Mouse (Mus musculus) spleen, postnatal 10 days (tissue): ENCODE results near the gene Smdt1.
A peak's percentile ranks its signal among the peaks of the same experiment; 100 is the strongest.
"Not testable (repeated sequence)": the region's sequence is repeated elsewhere in the genome, so short reads cannot be mapped to it uniquely, and the experiment has no call there.

Source experiments
- DNase-seq, 2 experiments: peaks; one replicate each; pipeline ENCODE4 v3.0.0; 2021 to 2022; ENCODE audit warnings: low spot score in 2 of 2

The Smdt1 gene

DNA sequence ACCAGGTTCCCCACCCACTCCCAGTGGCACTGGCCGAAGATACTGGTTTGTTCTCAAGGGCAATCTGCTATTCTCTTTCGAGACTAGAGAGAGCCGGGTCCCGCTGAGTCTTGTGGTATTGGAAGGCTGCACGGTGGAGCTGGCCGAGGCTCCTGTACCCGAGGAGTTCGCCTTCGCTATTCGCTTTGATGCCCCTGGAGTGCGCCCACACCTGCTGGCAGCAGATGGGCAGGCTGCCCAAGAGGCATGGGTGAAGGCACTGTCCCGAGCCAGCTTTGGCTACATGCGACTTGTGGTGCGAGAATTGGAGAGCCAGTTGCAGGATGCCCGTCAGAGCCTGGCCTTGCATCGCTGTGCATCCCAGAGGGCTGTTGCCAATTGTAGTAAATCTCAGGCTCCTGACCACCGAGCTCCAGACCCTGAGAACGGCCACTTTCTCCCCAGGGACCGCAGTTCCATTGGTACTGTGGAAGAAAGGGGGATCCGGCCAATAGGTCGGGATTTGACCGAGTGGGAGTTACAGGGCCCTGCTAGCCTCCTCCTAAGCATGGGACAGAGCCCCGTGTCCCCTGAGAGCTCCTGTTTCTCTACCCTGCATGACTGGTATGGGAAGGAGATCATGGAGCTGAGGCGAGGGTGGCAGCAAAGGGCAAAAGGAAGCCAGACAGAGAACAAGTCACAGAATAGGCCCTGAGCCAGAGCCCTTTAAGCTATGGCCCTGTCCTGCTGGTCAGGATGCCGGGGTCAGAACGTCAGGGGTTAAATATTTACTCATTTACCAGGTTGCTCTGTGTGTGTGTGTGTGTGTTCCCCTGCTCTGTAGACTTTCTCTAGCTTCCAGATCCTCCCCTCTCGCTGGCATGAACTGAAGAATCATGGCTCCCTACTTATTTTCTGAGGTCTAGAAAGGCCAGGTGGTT lies 4.9 kb downstream of the Smdt1 start:
- DNase-seq: peak; percentile 25 to 36

DNA sequence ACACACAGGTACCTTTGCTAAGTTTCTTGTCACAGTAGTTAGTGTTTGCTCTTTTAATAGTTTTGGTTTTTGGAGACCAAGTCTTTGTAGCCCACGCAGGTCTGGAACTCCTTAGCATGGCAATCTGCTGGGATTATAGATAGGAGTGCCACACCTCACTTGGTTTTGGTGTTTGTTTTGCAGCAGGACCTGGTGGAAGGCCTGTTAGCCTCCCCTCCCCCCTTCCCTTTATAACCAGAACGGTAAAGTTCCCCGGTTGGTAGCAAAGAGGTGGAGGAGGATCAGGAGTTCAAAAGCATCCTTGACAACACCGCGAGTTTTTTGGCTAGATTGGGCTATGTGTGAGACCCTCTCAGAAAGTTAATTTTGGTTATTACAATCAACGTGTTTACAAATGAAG lies 6.2 kb downstream of the Smdt1 start:
- DNase-seq: no peak

DNA sequence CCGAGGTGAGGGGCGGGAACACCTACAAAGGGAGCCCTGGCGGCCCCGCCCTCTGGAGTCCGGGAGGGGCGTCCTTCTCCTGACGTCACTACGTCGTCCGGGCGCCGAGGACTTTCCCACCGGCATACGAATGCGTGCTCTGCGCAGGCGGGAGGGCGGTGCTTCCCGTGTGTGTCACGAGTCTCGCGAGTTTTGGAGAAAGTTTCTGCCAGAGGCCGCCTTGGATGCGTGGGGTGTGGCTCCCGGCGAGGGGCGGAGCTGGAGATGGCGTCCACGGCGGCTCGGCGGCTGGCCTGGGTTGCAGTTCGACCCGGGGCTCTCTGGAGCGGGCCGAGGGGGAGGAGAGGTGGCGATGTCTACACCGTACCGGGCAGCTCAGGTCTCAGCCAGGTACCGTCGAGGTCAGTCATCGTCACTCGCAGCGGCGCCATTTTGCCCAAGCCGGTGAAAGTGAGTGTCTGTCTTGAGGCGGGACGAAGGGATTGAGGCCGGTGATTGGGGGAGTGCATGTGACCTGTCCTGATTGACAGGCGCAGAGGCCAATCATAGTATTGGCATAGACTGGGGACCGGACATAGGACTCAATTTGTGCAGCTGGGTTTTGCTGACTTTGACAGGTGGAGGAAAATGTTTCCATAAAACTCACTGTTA lies 7.2 kb downstream of the Smdt1 start:
- DNase-seq: peak; percentile 97 to 98

DNA sequence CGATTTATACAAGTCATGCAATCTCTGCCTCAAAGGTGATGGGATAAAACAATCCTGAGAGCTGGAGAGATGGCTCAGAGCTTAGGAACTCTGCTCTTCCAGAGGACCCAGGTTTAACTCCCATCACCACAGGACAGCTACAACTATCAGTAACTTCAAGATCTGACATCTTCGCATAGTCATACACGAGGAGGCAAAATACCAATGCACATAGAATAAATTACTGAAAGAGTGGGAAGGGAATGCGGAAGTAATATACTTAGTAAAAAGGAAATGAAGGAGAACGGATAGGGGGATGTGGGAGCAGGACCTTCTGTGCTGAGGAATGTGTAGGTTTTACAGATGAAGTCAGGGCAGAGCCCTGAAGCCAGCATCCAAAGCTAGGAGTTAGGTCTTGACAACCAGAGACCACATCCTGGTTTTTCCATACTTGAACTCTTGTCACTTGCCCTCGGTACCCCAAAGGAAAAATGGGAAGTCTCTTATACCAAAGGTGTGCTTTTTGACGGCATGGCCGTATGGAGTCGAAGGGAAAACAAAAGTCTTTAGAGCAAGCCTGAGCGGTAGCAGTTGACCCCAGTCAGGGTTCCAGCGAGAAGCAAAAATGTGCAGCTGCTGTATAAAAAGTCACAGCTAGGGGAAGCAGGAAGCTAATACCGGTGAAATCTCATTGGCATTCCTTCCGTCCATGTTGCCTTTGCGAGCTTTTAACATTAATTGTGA lies 8.0 kb downstream of the Smdt1 start:
- DNase-seq: peak in 1 of 2 experiments; percentile 24

DNA sequence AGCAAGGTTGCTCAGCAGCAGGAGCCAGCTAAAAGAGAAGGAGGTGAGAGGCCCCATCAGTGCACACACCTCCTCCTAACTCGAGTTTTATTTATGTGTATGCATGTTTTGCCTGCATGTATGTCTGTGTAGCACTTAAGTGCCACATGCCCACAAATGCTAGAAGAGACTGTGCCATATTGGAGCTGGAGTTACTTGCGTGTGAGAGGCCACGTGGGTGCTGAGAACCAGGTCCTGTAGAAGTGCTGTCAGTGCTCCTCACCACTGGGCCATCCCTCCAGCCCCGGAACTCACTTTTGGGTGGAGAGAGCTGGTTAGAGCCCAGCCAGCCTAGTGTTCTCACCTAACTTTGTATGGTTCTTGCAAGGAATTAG lies 8.5 kb downstream of the Smdt1 start:
- DNase-seq: no peak

DNA sequence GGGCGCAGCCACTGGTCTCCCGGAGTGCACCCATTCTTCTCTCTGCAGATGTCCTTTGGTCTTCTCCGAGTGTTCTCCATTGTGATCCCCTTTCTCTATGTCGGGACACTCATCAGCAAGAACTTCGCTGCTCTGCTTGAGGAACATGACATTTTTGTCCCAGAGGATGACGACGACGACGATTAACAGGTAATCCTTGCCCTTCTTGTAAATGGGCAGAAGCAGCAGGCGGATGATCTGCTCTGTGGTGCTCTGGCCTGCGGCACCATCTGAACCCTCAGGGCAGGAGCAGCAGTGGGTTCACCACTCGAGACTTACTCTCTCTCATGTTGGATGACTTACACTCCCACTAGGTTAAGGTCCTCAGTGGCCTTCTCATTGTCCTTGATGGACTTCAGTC lies 9.1 kb downstream of the Smdt1 start:
- no peak for DNase-seq

DNA sequence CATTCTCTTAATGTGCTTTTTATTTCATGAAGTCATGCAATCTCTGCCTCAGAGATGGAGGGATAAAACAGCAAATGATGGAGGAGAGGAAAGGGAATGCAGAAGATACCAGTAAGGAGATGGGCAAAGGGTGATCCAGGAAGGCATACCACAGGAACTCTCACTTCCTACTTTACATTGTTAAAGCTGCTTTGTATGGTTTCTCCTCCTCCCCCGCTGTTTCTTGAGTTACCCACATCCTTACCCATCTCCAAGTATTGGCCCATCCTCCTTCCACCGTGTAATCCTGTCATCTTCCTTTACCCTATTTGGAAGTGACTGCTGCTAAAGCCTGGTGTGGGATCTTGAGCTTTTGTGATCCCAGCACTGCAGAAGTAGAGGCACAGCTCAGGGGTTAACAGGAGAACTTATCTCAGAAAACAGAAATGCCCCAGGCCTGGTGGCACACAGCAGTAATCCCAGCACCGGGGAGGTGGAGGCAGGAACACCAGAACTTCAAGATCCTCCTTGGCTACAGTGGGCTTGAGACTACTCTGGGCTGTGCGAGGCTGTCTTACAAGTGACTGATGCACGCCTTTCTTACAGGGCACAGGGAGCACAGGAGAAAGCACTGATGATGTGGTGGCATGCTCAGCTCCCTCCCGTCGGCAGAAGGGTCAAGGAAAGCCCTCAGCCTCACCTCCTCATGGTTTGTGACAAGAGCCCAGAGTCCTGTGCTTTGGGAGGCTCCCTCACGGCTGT lies 9.7 kb downstream of the Smdt1 start:
- DNase-seq: no peak

DNA sequence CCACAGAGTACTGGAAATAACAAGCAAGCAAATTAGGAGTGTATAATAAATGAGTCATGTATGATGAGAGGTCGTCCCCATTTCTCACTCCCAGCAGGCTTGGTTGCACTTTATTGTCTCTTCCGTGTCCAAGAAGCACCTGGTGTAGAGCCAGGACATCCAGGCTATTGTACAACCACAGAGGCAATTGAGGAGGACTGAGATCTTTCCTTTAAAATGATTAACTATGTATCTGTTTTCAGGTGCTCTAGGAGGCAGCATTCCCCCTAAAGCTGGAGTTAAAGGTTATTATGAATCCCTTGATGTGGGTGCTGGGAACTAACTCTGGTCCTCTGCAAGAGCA lies 10.2 kb downstream of the Smdt1 start:
- DNase-seq: no peak

DNA sequence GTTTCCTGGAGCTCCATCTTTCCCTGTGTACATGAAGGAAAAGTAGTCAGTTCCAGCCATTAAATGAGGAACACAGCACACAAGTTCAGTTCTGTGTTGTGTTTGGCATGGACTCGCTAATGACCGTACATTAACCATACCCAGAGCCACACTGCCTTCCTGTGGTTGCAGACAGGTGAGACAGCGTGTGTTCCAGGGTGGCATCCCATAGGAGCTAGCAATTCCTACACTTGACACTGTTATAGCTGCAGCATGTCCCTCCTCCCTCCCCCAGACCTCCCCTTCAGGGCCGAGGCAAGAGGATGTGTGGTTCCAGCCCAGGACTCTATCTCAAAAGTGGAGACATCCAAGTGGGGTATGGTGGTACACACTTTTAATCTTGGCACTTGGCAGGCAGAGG lies 11.6 kb downstream of the Smdt1 start:
- DNase-seq: no peak

DNA sequence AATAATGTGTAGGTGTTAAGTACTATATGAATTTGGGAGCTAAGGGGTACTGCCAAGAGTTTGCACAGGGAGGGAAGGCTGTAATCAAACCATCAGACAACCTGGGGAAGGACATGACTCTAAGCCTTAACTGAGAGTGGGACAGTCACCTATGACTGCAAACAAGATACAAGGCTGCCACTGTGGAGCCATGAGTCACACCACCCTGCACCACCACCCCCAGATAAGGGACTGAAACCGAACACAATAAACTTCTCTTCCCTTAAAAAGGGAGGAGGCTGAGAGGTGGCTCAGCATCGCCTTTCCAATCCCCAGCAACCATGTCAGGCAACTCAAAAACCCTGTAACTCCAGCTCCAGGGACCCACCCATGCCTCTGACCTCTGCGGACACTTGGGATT lies 12.7 kb downstream of the Smdt1 start:
- no peak for DNase-seq

DNA sequence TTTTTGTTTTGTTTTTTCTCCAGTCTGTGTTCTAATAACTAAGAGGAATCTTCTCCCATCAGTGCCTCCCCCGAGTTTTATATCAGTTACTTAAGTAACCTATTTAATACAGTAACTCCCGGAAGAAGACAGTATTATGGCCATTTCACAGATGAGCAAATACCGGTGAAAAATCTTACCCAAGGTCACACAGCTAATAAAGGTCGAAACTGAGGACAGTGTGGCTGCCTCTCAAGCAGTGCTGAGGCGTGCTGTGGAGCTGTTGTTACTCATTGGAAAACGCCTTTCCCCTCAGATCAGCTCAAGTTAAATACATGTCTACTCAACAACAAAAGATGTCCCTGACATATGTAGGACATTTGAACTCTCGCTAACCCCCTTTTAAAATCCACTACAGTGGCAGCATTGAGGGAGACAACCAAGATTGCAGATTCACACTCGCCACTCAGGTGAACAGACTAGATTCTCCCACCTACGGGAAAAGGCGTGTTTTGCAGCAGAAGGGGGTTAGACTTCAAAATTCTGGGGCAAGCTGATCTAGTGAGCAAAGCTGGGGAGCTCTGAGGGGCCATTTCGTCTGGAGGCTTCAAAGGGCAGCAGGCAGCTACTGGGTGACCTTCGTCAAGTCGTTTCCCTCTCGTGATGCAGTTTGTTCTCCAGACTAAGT lies 14.5 kb downstream of the Smdt1 start:
- DNase-seq: peak; percentile 38 to 52

DNA sequence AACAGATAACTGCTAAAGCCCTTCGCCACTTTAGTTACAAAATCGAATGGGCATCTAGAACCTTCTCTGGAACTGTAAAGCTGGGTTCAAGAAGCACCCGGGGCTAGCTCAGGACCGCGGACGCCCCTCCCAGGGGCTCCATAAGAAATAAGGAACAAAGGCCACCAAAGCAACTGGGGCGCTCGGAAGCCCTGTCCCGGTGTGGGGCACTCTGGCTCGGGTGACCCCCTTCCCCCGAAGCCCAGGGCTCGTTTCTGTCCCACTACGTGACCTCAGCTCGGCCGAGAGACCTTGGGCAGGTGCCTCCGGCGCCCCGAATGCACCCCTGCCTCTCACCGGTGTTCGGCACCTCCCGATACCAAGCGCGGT lies 15.0 kb downstream of the Smdt1 start:
- no peak for DNase-seq

DNA sequence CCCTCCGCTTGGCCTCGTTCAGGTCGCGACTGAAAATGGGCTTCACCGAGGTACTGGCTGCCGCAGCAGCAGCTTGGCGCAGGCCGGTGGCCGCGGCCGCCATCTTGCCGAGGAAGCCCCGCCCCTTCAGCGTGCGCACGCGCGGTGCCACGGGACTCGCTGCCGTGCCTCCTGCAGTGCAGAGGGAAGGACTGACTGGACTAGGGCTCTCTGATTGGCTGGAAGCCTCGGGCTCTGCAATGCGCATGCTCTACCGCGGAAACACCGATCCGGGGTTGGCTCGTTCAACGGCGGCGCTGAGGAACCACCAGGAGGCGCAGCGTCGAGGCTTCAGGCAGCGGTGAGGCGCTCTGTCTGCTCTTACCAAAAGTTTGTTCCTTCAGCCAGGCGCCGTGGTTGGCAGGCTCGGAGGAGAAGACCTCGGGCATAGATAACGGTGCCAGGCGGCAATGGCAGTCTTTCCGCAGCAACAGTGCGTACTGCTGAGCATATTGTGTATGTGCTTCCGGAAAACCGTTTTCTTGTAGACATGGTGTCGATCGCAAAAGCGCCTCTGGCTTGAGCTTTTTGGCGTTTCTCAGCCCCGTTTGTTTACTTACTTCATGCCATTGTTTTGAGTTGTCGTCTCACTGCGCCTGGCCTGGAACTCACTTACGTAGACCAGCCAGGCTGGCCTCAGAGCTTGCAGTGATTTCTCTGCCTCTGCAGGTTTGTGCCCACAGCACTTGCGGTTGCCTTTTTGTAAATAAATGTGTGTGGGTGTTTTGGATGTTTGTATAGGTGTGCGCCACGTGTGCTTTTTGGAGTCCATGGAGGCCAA lies 15.6 kb downstream of the Smdt1 start, which contains the start of gene Ndufa6:
Gene Ndufa6, minus strand, starts transcription at position 197 of the 820 bp plus-strand sequence.
- DNase-seq: peak; percentile 96 to 99

DNA sequence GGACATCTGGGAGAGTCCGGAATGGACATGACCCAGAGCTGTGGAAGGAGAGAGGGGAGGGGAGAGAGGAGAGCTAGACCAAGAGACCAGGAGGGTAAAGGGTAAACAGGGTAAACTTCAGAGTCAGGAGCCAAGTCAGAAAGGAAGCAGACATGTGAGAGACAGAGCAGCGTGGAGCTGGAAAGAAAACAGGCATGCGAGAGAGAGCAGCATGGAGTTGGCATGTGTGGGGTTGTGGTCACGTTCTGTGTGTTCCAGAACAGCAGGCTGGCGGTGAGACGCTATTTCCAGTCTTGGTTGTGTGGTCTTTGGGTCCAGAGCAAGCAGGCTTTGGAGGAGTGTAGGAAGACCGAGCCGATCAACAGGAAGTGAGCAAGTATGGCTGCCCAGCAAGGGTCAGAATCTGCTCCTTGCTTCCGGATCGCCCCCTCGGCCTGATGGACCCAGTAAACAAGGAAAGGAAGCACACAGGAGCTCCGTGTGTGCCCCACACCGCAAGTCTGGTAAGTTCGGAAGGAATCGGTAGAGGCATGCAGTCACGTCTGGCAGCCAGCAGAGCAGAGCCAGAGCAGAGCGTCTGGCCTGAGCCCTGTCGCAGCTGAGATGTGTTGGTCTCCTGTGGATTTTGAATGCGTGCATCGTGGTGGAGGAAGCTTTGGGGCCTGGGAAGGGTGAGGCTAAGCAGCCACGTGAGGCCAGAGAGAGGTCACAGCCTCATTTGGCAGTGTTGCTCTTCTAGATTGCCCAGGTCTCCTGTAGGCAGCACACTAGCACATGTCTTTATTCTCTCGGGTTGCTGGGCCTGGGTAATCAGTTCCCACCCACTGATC lies 19.9 kb downstream of the Smdt1 start:
- no peak for DNase-seq

DNA sequence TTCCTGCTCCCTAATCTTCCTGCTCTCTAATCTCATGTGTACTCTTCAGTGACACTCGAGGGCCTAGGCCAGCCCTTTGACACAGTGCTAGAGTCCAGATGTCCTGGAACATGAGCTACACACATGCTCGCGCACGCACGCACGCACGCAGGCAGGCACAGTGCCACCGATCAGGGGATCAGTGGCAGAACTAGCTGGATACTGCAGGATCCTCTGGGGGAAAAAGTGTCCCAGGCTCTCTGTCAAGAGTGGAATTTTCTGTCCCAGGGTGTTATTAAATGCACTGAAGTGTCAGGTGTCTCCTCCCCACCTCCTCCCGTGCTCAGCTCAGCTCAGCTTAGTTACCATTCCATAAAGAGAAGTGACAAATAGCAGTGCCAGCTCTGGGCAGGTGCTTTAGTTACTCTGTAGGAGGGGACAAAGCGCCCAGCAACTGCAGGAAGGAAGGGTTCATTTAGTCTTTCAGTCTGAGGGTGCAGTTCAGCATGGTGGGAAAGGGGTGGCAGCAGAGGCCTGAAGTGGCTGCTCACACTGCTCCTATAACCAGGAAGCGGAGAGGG lies 22.8 kb downstream of the Smdt1 start:
- DNase-seq: no peak

DNA sequence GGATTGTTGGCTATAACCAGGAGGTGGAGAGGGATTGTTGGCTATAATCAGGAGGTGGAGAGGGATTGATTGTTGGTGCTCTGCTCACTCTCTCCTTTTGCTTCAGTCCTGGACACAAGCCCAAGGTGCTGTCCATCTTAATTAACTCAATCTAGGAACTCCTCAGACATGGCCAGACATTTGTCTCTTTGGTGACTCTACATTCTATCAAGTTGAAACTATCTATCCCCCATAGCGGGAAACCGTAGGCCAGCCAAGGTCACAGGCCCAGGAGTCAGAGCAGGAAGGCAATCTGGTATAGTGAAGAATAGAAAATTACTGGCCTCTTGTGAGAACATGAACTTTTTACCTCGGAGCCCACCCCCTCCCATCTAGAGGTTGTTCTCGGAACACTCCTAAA lies 23.5 kb downstream of the Smdt1 start:
- DNase-seq: no peak

DNA sequence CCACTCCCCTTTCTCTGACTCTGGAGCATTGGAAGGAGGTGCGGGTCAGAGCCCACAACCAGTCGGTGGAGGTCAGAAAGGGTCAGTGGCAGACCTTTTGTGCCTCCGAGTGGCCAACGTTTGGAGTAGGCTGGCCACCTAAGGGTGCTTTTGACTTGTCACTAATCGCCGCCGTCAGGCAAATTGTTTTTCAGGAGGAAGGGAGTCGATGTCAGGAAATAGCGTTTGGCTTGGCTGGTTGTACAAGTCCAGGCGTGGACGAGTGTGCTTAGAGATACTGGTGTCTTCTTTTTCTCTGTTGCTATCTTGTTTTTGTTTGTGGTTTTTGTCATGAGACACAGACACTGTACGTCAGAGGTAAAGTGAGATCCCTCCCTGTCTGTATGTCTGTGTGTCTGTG lies 25.0 kb downstream of the Smdt1 start:
- not testable (repeated sequence) for DNase-seq

DNA sequence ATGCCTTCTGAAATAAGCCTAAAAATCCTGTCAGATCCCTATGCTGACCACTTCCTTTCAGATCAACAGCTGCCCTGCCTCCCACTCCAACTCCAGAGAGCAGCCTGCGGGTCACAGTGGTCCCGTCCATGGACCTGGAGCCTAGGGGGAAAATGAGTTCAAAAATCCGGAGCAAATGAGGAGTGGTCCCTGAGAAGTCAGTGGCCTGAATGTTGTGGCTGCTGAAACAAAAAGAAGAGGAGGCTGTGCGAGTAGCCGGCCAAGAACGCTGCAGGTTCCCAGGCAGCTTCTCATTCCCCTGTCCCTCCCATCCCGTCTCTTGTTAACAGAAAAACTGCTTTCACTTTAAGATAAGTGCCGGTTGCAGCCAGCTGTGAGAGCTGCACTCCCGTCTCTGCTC lies 25.8 kb downstream of the Smdt1 start:
- DNase-seq: not testable (repeated sequence)

DNA sequence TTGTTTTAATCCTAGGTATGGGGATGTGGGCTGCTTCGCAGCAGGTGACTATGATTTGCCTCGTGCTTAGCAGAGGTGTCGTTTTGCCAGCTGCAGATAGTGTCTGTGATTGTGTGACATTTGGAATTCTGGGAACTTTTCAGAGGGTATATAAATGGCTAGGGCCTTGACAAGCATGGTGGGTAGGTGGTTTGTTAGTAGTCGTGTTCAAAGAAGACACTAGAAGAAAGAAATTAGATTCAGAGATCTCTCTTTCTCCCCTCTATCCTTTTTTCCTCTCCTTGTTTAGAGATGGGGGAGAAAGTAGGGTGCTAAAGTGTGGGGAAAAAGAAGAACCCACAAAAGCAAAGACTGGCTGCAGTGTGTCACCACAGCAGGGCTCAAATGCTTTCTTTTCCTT lies 29.4 kb downstream of the Smdt1 start:
- no peak for DNase-seq
